Mouse (Mus musculus) heart, embryonic 15.5 days (tissue): ENCODE results near the gene Tnrc6b. TPM values are rescaled to one million over a fixed set of nuclear protein-coding genes. Genes with fewer than 3 reads are reported as not detected.
A peak's percentile ranks its signal among the peaks of the same experiment; 100 is the strongest.

ENCODE experiments used
- ATAC-seq: fragments of 200-750 bp; cut with Nextera tagmentation; replicated peaks from 2 replicates; pipeline ENCODE4 v1.8.0; 2017; ENCODE audit warnings: low read depth, moderate TSS enrichment; ENCODE audit not compliant: insufficient number of reproducible peaks, insufficient read depth, low FRiP score
- H3K27ac ChIP-seq: fragments of 300-500 bp; sonication (generic); 2 replicates; pipeline ENCODE4 v1.5.1; 2015; ENCODE audit warnings: mild to moderate bottlenecking, inconsistent platforms
- H3K27me3 ChIP-seq: fragments of 300-500 bp; sonication (generic); 2 replicates; pipeline ENCODE4 v1.6.1; 2015; ENCODE audit warnings: inconsistent platforms
- H3K36me3 ChIP-seq: fragments of 300-500 bp; sonication (generic); 2 replicates; pipeline ENCODE4 v1.6.1; 2015; ENCODE audit warnings: mild to moderate bottlenecking, inconsistent platforms
- H3K4me1 ChIP-seq: fragments of 300-500 bp; sonication (generic); replicated peaks from 2 replicates; pipeline ENCODE4 v1.6.1; 2015; ENCODE audit warnings: inconsistent platforms
- H3K4me2 ChIP-seq: fragments of 300-500 bp; sonication (generic); 2 replicates; pipeline ENCODE4 v1.6.1; 2015; ENCODE audit warnings: inconsistent platforms, mild to moderate bottlenecking, moderate library complexity
- H3K4me3 ChIP-seq: fragments of 300-500 bp; sonication (generic); 2 replicates; pipeline ENCODE4 v1.5.1; 2015; ENCODE audit warnings: mild to moderate bottlenecking, inconsistent platforms
- H3K9ac ChIP-seq: fragments of 300-500 bp; sonication (generic); 2 replicates; pipeline ENCODE4 v1.6.1; 2015; ENCODE audit warnings: mild to moderate bottlenecking, inconsistent platforms
- H3K9me3 ChIP-seq: fragments of 300-500 bp; sonication (generic); replicated peaks from 2 replicates; pipeline ENCODE4 v1.6.1; 2016; ENCODE audit warnings: inconsistent platforms
- WGBS: fragments of 180-500 bp; shearing (Covaris S2); methylation state at CpG from one replicate; pipeline ENCODE4 v1.1.7; 2015; ENCODE audit warnings: mixed read lengths; 5-methylcytosine and 5-hydroxymethylcytosine counted together
- polyA plus RNA-seq: library from polyadenylated mRNA; unstranded; fragments of >200 nt; fragmentation: Nextera tagmentation; extraction: Ambion mirVana; gene quantifications from 2 replicates; pipeline ENCODE4 v1.2.1, GENCODE M21; 2015

Tnrc6b gene
- polyA plus RNA-seq, 1 experiment from 2014 or later: 22.7 TPM

GRCm38 (mm10) chr15:80683151-80683550 is 28.0 kb upstream of the Tnrc6b start:
- no peaks in the 10 kb centered on the region for H3K9me3 ChIP-seq
- peaks cover 45% of the 10 kb centered on the region for H3K4me1 ChIP-seq
- WGBS: 73% methylated on average over 6 of the region's 6 CpGs

GRCm38 (mm10) chr15:80683990-80684389 is 27.1 kb upstream of the Tnrc6b start:
- H3K27ac ChIP-seq: no peak overlapping the region
- H3K9ac ChIP-seq: no peak overlapping the region
- H3K4me1 ChIP-seq: peaks cover 44% of the 10 kb centered on the region
- no peaks in the 10 kb centered on the region for H3K9me3 ChIP-seq
- H3K4me3 ChIP-seq: no peak overlapping the region
- H3K36me3 ChIP-seq: no peaks in the 10 kb centered on the region
- WGBS: 64% methylated on average over 3 of the region's 3 CpGs
- H3K4me2 ChIP-seq: no peak overlapping the region
- ATAC-seq: no peak
- H3K27me3 ChIP-seq: 0 out of 2 replicates have a peak, but pooled peaks cover 10% of the 10 kb centered on the region

More at GRCm38 (mm10) chr15:80683151-80683550, 28.0 kb upstream of the Tnrc6b start:
- Histone ChIP-seq H3K4me2 (no peak overlapping the region), H3K27me3 (0 out of 2 replicates have a peak, but pooled peaks cover 10% of the 10 kb centered on the region), H3K9ac (no peak overlapping the region), H3K4me3 (no peak overlapping the region), H3K27ac (no peak overlapping the region), H3K36me3 (no peaks in the 10 kb centered on the region)
- ATAC-seq: no peak

- H3K4me2 ChIP-seq: no peak overlapping the region
- no peaks in the 10 kb centered on the region for H3K9me3 ChIP-seq
- no peak overlapping the region for H3K4me3 ChIP-seq
- peaks cover 16% of the 10 kb centered on the region for H3K27me3 ChIP-seq
- no peak overlapping the region for H3K27ac ChIP-seq
- no peaks in the 10 kb centered on the region for H3K36me3 ChIP-seq
- 52% methylated on average over 8 of the region's 8 CpGs for WGBS
- peaks cover 34% of the 10 kb centered on the region for H3K4me1 ChIP-seq
- no peak for ATAC-seq
- H3K9ac ChIP-seq: no peak overlapping the region
These were observed 26.1 kb upstream of the Tnrc6b start for GRCm38 (mm10) chr15:80684786-80685602.

GRCm38 (mm10) chr15:80685603-80685895 is 25.6 kb upstream of the Tnrc6b start:
- WGBS: 50% methylated on average over 7 of the region's 7 CpGs
- H3K27me3 ChIP-seq: peaks cover 22% of the 10 kb centered on the region

GRCm38 (mm10) chr15:80688536-80688935 is 22.6 kb upstream of the Tnrc6b start:
- Histone ChIP-seq H3K36me3 (no peaks in the 10 kb centered on the region), H3K27ac (no peak overlapping the region), H3K27me3 (peaks cover 50% of the 10 kb centered on the region), H3K9ac (no peak overlapping the region), H3K4me3 (no peak overlapping the region), H3K9me3 (no peaks in the 10 kb centered on the region), H3K4me2 (no peak overlapping the region), H3K4me1 (peaks cover 9% of the 10 kb centered on the region; the same call in 1 of the 2 replicates)
- WGBS: 36% methylated on average over 7 of the region's 7 CpGs
- ATAC-seq: no peak

More at GRCm38 (mm10) chr15:80685603-80685895, 25.6 kb upstream of the Tnrc6b start:
- Histone ChIP-seq H3K27ac (no peak overlapping the region), H3K4me3 (no peak overlapping the region), H3K9me3 (no peaks in the 10 kb centered on the region), H3K36me3 (no peaks in the 10 kb centered on the region), H3K4me1 (peaks cover 29% of the 10 kb centered on the region), H3K9ac (no peak overlapping the region), H3K4me2 (no peak overlapping the region)
- ATAC-seq: no peak

- Histone ChIP-seq H3K4me2 (no peak overlapping the region), H3K9me3 (no peaks in the 10 kb centered on the region), H3K36me3 (no peaks in the 10 kb centered on the region), H3K9ac (no peak overlapping the region), H3K4me1 (peaks cover 7% of the 10 kb centered on the region), H3K27ac (no peak overlapping the region), H3K27me3 (peaks cover 39% of the 10 kb centered on the region), H3K4me3 (no peak overlapping the region)
- 47% methylated on average over 3 of the region's 3 CpGs for WGBS
- ATAC-seq: no peak
These were observed 17.6 kb upstream of the Tnrc6b start for GRCm38 (mm10) chr15:80693492-80693891.

- H3K27ac ChIP-seq: no peak overlapping the region
- WGBS: 19% methylated on average over 11 of the region's 11 CpGs
- no peak for ATAC-seq
- H3K4me2 ChIP-seq: peak overlapping the region; percentile 40
- H3K4me1 ChIP-seq: peaks cover 7% of the 10 kb centered on the region
- no peak overlapping the region for H3K4me3 ChIP-seq
- no peaks in the 10 kb centered on the region for H3K9me3 ChIP-seq
- peaks cover 38% of the 10 kb centered on the region for H3K27me3 ChIP-seq
- H3K9ac ChIP-seq: no peak overlapping the region
- H3K36me3 ChIP-seq: no peaks in the 10 kb centered on the region
These were observed 16.8 kb upstream of the Tnrc6b start for GRCm38 (mm10) chr15:80694125-80694910.

- Histone ChIP-seq H3K9ac (no peak overlapping the region), H3K27ac (peak overlapping the region; percentile 5; the same call in 1 of the 2 replicates)
These were observed 13.5 kb upstream of the Tnrc6b start for GRCm38 (mm10) chr15:80697564-80697963.

GRCm38 (mm10) chr15:80701481-80702257 is 9.4 kb upstream of the Tnrc6b start:
- Histone ChIP-seq H3K27me3 (peaks cover 11% of the 10 kb centered on the region; the same call in 1 of the 2 replicates), H3K27ac (no peak overlapping the region), H3K4me2 (no peak overlapping the region), H3K4me3 (no peak overlapping the region), H3K9me3 (no peaks in the 10 kb centered on the region), H3K4me1 (peaks cover 12% of the 10 kb centered on the region), H3K9ac (no peak overlapping the region), H3K36me3 (no peaks in the 10 kb centered on the region)
- no peak for ATAC-seq
- 66% methylated on average over 8 of the region's 8 CpGs for WGBS

More at GRCm38 (mm10) chr15:80697564-80697963, 13.5 kb upstream of the Tnrc6b start:
- ATAC-seq: no peak
- no peaks in the 10 kb centered on the region for H3K9me3 ChIP-seq
- 30% methylated on average over 5 of the region's 5 CpGs for WGBS
- H3K4me1 ChIP-seq: peaks cover 7% of the 10 kb centered on the region
- H3K27me3 ChIP-seq: peaks cover 21% of the 10 kb centered on the region; the same call in 1 of the 2 replicates
- no peak overlapping the region for H3K4me2 ChIP-seq
- no peaks in the 10 kb centered on the region for H3K36me3 ChIP-seq
- no peak overlapping the region for H3K4me3 ChIP-seq

- no peak overlapping the region for H3K4me3 ChIP-seq
- H3K36me3 ChIP-seq: no peaks in the 10 kb centered on the region
- H3K9me3 ChIP-seq: no peaks in the 10 kb centered on the region
- peaks cover 11% of the 10 kb centered on the region; the same call in 1 of the 2 replicates for H3K27me3 ChIP-seq
- no peak overlapping the region for H3K9ac ChIP-seq
- peaks cover 24% of the 10 kb centered on the region for H3K4me1 ChIP-seq
- H3K27ac ChIP-seq: no peak overlapping the region
- no peak for ATAC-seq
- 60% methylated on average over 5 of the region's 5 CpGs for WGBS
- H3K4me2 ChIP-seq: no peak overlapping the region
These were observed 8.2 kb upstream of the Tnrc6b start for GRCm38 (mm10) chr15:80702910-80703309.

- Histone ChIP-seq H3K27me3 (peaks cover 11% of the 10 kb centered on the region; the same call in 1 of the 2 replicates), H3K4me2 (no peak overlapping the region), H3K9ac (no peak overlapping the region), H3K4me3 (no peak overlapping the region), H3K27ac (no peak overlapping the region), H3K9me3 (no peaks in the 10 kb centered on the region), H3K36me3 (no peaks in the 10 kb centered on the region), H3K4me1 (peaks cover 24% of the 10 kb centered on the region)
- 71% methylated on average over 2 of the region's 2 CpGs for WGBS
- no peak for ATAC-seq
These were observed 7.6 kb upstream of the Tnrc6b start for GRCm38 (mm10) chr15:80703495-80703894.
